Mouse (Mus musculus): ENCODE data around the gene Gm17402. TPM values are rescaled to one million over a fixed set of nuclear protein-coding genes. Genes with fewer than 3 reads are reported as not detected.

Gm17402 gene
- total RNA-seq, 1 experiment = not detected

DNA sequence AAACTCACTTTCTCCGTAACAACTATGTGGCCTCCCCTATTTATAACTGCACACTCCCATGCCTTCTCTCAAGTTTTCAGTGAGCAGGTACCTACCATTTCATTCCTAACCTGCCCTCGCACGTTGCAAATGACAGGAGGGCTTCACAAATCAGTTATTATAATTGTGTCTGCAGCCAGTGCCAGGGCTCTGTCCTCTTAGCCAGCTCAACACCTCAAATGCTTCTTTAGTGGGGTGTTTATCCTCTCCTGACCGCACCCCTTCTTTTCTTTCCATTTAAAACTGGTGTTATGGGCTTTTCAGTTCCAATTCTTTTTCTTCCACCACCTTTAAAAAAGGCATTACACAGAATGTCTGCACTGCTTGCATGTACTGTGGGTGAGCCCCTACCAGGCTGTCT, 2.8 kb downstream of the Gm17402 start:
- in situ Hi-C loops (cut with MboI; ENCODE audit: low sequenced_read_pairs in 2 of 2, unreplicated experiment in 2 of 2) = no loop called here
- no peak overlapping the region for H3K27ac ChIP-seq (ENCODE audit: insufficient read depth, low read depth, low read length, poor library complexity, severe bottlenecking)
- no peak for DNase-seq (ENCODE audit: low read depth, low spot score)
- no peak overlapping the region for H3K9ac ChIP-seq (ENCODE audit: insufficient read depth, low read depth, low read length, poor library complexity, severe bottlenecking)
- no peaks in the 10 kb centered on the region for H3K4me1 ChIP-seq (ENCODE audit: control insufficient read depth in 2 of 2, insufficient read depth in 2 of 2, low read length in 2 of 2, poor library complexity in 1 of 2)
- H3K4me3 ChIP-seq (ENCODE audit: insufficient read depth in 1 of 2, low read depth in 1 of 2, low read length in 2 of 2, poor library complexity in 1 of 2, severe bottlenecking in 1 of 2) = no peak overlapping the region
- no peaks in the 10 kb centered on the region for H3K36me3 ChIP-seq (ENCODE audit: control insufficient read depth, insufficient read depth, low read length, poor library complexity, severe bottlenecking)
- H3K9me3 ChIP-seq (ENCODE audit: control insufficient read depth, insufficient read depth, low read depth, low read length) = no peaks in the 10 kb centered on the region
- TF ChIP-seq ZC3H11A (IDR thresholded peaks at IDR 0.05; ENCODE audit: borderline replicate concordance, low read depth, low read length) (no peak), MAFK (IDR thresholded peaks at IDR 0.05; ENCODE audit: insufficient read depth, low read depth, low read length) (no peak), CHD2 (IDR thresholded peaks at IDR 0.05; ENCODE audit: low read depth, low read length) (no peak), HCFC1 (IDR thresholded peaks at IDR 0.05; ENCODE audit: borderline replicate concordance, insufficient read depth, low read length) (no peak), ZNF384 (IDR thresholded peaks at IDR 0.05; ENCODE audit: low read depth, low read length) (no peak)

DNA sequence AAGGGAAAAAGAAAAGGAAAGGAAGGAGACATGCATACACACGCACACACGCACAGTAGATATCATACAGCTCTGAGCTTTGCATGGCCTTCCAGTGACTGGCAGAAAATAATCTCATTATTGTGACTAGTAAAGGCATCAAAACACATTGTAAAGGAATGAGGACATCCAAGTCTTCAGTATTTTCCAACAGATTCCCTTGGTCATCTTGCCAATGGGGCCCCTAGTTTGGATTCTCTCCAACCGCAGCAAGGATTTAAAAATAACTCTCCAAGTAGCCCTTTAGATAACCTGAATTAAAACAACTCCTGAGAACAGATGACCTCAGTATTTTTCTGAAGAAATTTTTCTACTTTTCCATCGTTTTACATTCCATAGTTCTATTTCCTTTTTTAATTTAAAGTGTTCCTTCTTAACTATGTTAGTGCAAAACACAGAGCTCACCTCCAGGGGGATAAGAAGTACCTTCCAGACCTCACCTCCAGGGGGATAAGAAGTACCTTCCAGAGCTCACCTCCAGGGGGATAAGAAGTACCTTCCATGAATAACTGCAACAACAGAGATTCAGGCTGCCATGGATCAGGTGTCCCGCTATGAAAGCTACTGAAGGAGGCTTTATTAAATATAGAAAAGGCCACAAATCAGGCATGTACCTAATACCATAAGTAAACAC, 5.4 kb downstream of the Gm17402 start:
- Histone ChIP-seq H3K27ac (ENCODE audit: insufficient read depth, low read depth, low read length, poor library complexity, severe bottlenecking) (no peak overlapping the region), H3K9ac (ENCODE audit: insufficient read depth, low read depth, low read length, poor library complexity, severe bottlenecking) (no peak overlapping the region), H3K4me1 (ENCODE audit: control insufficient read depth in 2 of 2, insufficient read depth in 2 of 2, low read length in 2 of 2, poor library complexity in 1 of 2) (no peaks in the 10 kb centered on the region), H3K9me3 (ENCODE audit: control insufficient read depth, insufficient read depth, low read depth, low read length) (no peaks in the 10 kb centered on the region), H3K36me3 (ENCODE audit: control insufficient read depth, insufficient read depth, low read length, poor library complexity, severe bottlenecking) (no peaks in the 10 kb centered on the region), H3K4me3 (ENCODE audit: insufficient read depth in 1 of 2, low read depth in 1 of 2, low read length in 2 of 2, poor library complexity in 1 of 2, severe bottlenecking in 1 of 2) (no peak overlapping the region)
- in situ Hi-C loops (cut with MboI; ENCODE audit: low sequenced_read_pairs in 2 of 2, unreplicated experiment in 2 of 2) = no loop called here
- peak; percentile 40; the same call in 1 of the 2 replicates for TF ChIP-seq ZNF384 (IDR thresholded peaks at IDR 0.05; ENCODE audit: low read depth, low read length)
- no peak for TF ChIP-seq MAFK (IDR thresholded peaks at IDR 0.05; ENCODE audit: insufficient read depth, low read depth, low read length)
- peak; percentile 11 for DNase-seq (ENCODE audit: low read depth, low spot score)

DNA sequence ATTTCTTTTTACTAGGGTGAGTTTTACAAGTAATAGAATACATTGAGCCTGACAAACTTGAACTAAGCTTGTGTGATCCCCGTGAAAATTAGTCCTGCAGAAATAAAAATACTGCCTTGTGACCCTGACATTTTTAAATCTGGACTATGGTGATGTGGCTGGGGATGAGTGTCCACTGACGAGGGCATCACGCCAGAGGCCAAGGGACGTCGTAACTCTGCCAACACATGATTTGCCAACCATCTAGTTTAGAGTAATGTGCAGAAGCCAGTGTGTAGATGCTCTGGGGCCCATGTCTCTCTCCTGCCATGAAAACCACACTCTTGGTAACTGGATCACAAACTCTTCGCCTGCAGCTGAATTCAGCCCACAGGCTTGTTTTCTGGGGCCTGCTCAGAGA, 7.5 kb downstream of the Gm17402 start:
- H3K27ac ChIP-seq (ENCODE audit: insufficient read depth, low read depth, low read length, poor library complexity, severe bottlenecking) = no peak overlapping the region
- in situ Hi-C loops (cut with MboI; ENCODE audit: low sequenced_read_pairs in 2 of 2, unreplicated experiment in 2 of 2) = no loop called here

DNA sequence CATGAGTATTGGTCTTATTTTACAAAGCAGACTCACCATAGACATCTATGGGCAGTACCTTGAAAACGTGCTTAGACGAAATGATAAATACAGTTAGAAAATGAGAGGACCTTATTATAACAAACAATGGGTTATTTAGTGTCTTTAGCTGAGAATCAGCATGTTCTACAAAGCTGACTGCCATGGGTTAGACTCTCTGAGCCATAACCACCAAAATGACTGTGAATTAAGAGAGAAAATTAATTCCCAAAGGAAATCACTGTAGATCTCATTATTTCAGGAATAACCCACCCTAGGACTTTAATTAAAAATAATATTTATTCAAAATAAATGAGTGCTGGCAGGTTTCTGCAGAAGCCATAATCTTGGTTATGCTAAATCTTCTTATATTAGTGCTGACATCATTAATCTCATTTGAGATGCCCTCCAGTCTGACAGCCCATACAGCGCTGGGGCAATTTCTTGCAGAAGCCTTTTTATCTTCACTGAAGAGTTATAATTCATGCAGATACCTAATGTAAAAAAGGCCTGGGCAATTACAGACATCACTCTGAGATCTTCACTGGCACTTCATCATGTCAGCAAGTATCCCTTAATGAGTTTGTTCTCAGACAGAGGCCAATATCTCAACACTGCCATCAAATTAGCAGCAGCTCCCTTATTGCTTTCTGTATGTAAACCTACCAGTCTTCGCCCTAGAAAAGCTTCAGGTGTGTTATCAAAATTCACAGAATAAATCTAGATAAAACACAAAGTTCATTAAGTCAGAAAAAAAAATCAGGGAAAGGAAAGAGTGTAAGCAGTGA, 8.7 kb downstream of the Gm17402 start:
- H3K9me3 ChIP-seq (ENCODE audit: control insufficient read depth, insufficient read depth, low read depth, low read length) = no peaks in the 10 kb centered on the region
- no peak overlapping the region for H3K4me3 ChIP-seq (ENCODE audit: insufficient read depth in 1 of 2, low read depth in 1 of 2, low read length in 2 of 2, poor library complexity in 1 of 2, severe bottlenecking in 1 of 2)
- no peak overlapping the region for H3K9ac ChIP-seq (ENCODE audit: insufficient read depth, low read depth, low read length, poor library complexity, severe bottlenecking)
- no peak for DNase-seq (ENCODE audit: low read depth, low spot score)
- TF ChIP-seq ZC3H11A (IDR thresholded peaks at IDR 0.05; ENCODE audit: borderline replicate concordance, low read depth, low read length) = no peak
- no peak for TF ChIP-seq ZNF384 (IDR thresholded peaks at IDR 0.05; ENCODE audit: low read depth, low read length)
- TF ChIP-seq CHD2 (IDR thresholded peaks at IDR 0.05; ENCODE audit: low read depth, low read length) = no peak
- in situ Hi-C loops (cut with MboI; ENCODE audit: low sequenced_read_pairs in 2 of 2, unreplicated experiment in 2 of 2) = no loop called here
- H3K4me1 ChIP-seq (ENCODE audit: control insufficient read depth in 2 of 2, insufficient read depth in 2 of 2, low read length in 2 of 2, poor library complexity in 1 of 2) = no peaks in the 10 kb centered on the region
- H3K36me3 ChIP-seq (ENCODE audit: control insufficient read depth, insufficient read depth, low read length, poor library complexity, severe bottlenecking) = no peaks in the 10 kb centered on the region
- no peak overlapping the region for H3K27ac ChIP-seq (ENCODE audit: insufficient read depth, low read depth, low read length, poor library complexity, severe bottlenecking)

More for the DNA sequence above, 7.5 kb downstream of the Gm17402 start:
- no peak overlapping the region for H3K9ac ChIP-seq (ENCODE audit: insufficient read depth, low read depth, low read length, poor library complexity, severe bottlenecking)
- H3K9me3 ChIP-seq (ENCODE audit: control insufficient read depth, insufficient read depth, low read depth, low read length) = no peaks in the 10 kb centered on the region
- H3K4me1 ChIP-seq (ENCODE audit: control insufficient read depth in 2 of 2, insufficient read depth in 2 of 2, low read length in 2 of 2, poor library complexity in 1 of 2) = no peaks in the 10 kb centered on the region
- no peak for TF ChIP-seq CHD2 (IDR thresholded peaks at IDR 0.05; ENCODE audit: low read depth, low read length)
- TF ChIP-seq ZC3H11A (IDR thresholded peaks at IDR 0.05; ENCODE audit: borderline replicate concordance, low read depth, low read length) = no peak
- TF ChIP-seq MAFK (IDR thresholded peaks at IDR 0.05; ENCODE audit: insufficient read depth, low read depth, low read length) = no peak
- TF ChIP-seq HCFC1 (IDR thresholded peaks at IDR 0.05; ENCODE audit: borderline replicate concordance, insufficient read depth, low read length) = no peak
- TF ChIP-seq ZNF384 (IDR thresholded peaks at IDR 0.05; ENCODE audit: low read depth, low read length) = no peak
- H3K4me3 ChIP-seq (ENCODE audit: insufficient read depth in 1 of 2, low read depth in 1 of 2, low read length in 2 of 2, poor library complexity in 1 of 2, severe bottlenecking in 1 of 2) = no peak overlapping the region
- no peaks in the 10 kb centered on the region for H3K36me3 ChIP-seq (ENCODE audit: control insufficient read depth, insufficient read depth, low read length, poor library complexity, severe bottlenecking)
- DNase-seq (ENCODE audit: low read depth, low spot score) = no peak

Measured in ES-E14 (cell line).